Mouse (Mus musculus) ES-Bruce4 (cell line): ENCODE data around the gene Slc5a10. TPM values are rescaled to one million over a fixed set of nuclear protein-coding genes. Genes with fewer than 3 reads are reported as not detected.
A peak's percentile ranks its signal among the peaks of the same experiment; 100 is the strongest.

ENCODE experiments used
- H3K27ac ChIP-seq: 2 replicates; pipeline ENCODE4 v1.5.1; 2012; ENCODE audit warnings: low read length, inconsistent platforms; ENCODE audit not compliant: insufficient read depth
- H3K27me3 ChIP-seq: 2 replicates; pipeline ENCODE4 v1.6.1; 2012; ENCODE audit warnings: mild to moderate bottlenecking, low read length, inconsistent platforms; ENCODE audit not compliant: control insufficient read depth, poor library complexity, insufficient read depth, severe bottlenecking
- H3K36me3 ChIP-seq: 2 replicates; pipeline ENCODE4 v1.6.1; 2012; ENCODE audit warnings: inconsistent platforms, mild to moderate bottlenecking, low read length, moderate library complexity; ENCODE audit not compliant: control insufficient read depth, poor library complexity, insufficient read depth, severe bottlenecking
- H3K4me1 ChIP-seq: one replicate; pipeline ENCODE4 v1.8.1; 2011; ENCODE audit warnings: low read length; ENCODE audit not compliant: control insufficient read depth, insufficient read depth
- H3K4me3 ChIP-seq: 2 replicates; pipeline ENCODE4 v1.5.1; 2011; ENCODE audit warnings: low read depth, mild to moderate bottlenecking, low read length
- H3K9ac ChIP-seq: 2 replicates; pipeline ENCODE4 v1.6.1; 2012; ENCODE audit warnings: low read depth, mild to moderate bottlenecking, inconsistent platforms; ENCODE audit not compliant: poor library complexity, severe bottlenecking
- H3K9me3 ChIP-seq: replicated peaks from 2 replicates; pipeline ENCODE4 v1.6.1; 2012; ENCODE audit warnings: mild to moderate bottlenecking, low read length, inconsistent platforms; ENCODE audit not compliant: control insufficient read depth, poor library complexity, insufficient read depth, severe bottlenecking
- CTCF ChIP-seq: IDR thresholded peaks from one replicate; pipeline ENCODE4 v1.8.1; 2011; ENCODE audit warnings: low read depth, low read length
- EP300 ChIP-seq: IDR thresholded peaks from 2 replicates; pipeline ENCODE4 v1.6.1; 2011; ENCODE audit warnings: low read depth, low read length; ENCODE audit not compliant: insufficient read depth
- POLR2A ChIP-seq: IDR thresholded peaks from one replicate; pipeline ENCODE4 v1.8.1; 2011; ENCODE audit warnings: low read length; ENCODE audit not compliant: insufficient read depth
- polyA plus RNA-seq: library from polyadenylated mRNA; stranded (reverse); fragments of >200 nt; gene quantifications from 2 replicates; pipeline ENCODE4 v1.2.4, GENCODE M21; 2011; ENCODE audit warnings: low read depth; ENCODE audit not compliant: missing spikeins, insufficient read depth, insufficient read length

Slc5a10 gene
- polyA plus RNA-seq, 1 experiment: not detected

GRCm38 (mm10) chr11:61677709-61678108, 42.9 kb downstream of the Slc5a10 start:
- Histone ChIP-seq H3K27ac (no peak overlapping the region), H3K27me3 (no peaks in the 10 kb centered on the region), H3K36me3 (no peaks in the 10 kb centered on the region), H3K9me3 (no peaks in the 10 kb centered on the region), H3K4me3 (no peak overlapping the region), H3K4me1 (peaks cover 9% of the 10 kb centered on the region), H3K9ac (no peak overlapping the region)
- TF ChIP-seq EP300 (no peak), CTCF (no peak), POLR2A (no peak)

DNA sequence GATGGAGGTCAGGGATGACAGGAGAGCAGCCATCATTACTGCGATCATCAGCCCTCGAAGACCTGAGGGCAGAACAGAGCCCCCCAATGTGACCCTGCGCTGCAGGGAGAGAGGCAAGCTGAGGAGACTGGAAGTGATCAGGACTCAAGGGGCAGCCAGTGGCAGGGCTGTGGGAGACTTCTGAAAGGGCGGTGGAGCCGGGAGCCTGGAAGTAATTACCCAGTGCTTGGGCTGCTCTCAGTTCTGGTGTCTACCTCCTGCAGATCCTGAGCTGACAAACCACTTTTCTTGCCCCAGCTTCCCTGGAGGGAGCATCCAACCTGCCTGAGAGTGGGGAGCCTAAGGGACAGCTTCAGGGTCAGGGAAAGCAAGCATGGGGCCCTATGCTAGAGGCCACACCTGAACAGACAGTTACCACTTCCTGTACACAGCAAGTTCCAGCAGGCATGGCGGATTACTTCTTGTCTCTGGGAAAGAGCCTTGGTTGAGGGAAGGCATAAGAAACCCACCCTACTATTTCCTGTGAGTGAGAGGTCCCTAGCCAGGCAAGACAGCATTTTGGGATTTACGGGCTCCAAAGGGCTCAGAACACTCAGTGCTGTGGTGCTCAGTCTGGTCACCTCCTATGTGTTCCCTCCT, 44.3 kb downstream of the Slc5a10 start:
- H3K27me3 ChIP-seq: no peaks in the 10 kb centered on the region
- no peak overlapping the region for H3K4me3 ChIP-seq
- no peaks in the 10 kb centered on the region for H3K9me3 ChIP-seq
- TF ChIP-seq CTCF (no peak), EP300 (no peak), POLR2A (no peak)
- H3K27ac ChIP-seq: no peak overlapping the region
- 0 out of 2 replicates have a peak overlapping the region, but pooled peaks have one; percentile 49 for H3K9ac ChIP-seq
- peaks cover 9% of the 10 kb centered on the region for H3K4me1 ChIP-seq
- H3K36me3 ChIP-seq: no peaks in the 10 kb centered on the region

DNA sequence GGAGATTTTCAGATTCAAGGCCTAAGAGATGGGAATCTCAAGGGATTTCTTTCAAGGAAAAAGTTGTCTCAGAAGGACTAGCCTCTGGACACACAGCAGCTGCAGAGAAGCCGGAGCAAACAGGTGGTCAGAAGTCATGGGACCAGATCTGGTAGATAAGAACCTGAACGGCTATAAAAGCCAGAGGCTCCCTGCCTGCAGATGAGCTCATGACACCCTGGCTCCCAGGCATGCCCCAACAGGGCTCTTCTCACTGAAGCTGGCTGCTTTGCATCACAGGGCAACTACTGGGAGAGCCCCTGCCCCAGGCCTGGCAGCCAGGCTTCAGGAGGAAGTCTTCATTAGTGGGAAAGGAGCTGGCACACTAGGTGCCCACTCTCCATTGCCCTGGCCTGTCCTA, 45.3 kb downstream of the Slc5a10 start:
- no peaks in the 10 kb centered on the region for H3K27me3 ChIP-seq
- TF ChIP-seq CTCF (no peak), EP300 (no peak), POLR2A (no peak)

GRCm38 (mm10) chr11:61674839-61675159, 45.8 kb downstream of the Slc5a10 start:
- Histone ChIP-seq H3K4me3 (no peak overlapping the region), H3K27me3 (no peaks in the 10 kb centered on the region), H3K9ac (peak overlapping the region; percentile 49), H3K36me3 (no peaks in the 10 kb centered on the region), H3K27ac (peak overlapping the region; percentile 19; the same call in 1 of the 2 replicates), H3K4me1 (peaks cover 9% of the 10 kb centered on the region), H3K9me3 (no peaks in the 10 kb centered on the region)
- TF ChIP-seq POLR2A (no peak), EP300 (peak; percentile 57; the same call in 1 of the 2 replicates), CTCF (peak; percentile 54)

More for the DNA sequence above, 45.3 kb downstream of the Slc5a10 start:
- Histone ChIP-seq H3K9me3 (no peaks in the 10 kb centered on the region), H3K4me3 (no peak overlapping the region), H3K4me1 (peaks cover 9% of the 10 kb centered on the region), H3K9ac (peak overlapping the region; percentile 49), H3K36me3 (no peaks in the 10 kb centered on the region), H3K27ac (peak overlapping the region; percentile 30)

DNA sequence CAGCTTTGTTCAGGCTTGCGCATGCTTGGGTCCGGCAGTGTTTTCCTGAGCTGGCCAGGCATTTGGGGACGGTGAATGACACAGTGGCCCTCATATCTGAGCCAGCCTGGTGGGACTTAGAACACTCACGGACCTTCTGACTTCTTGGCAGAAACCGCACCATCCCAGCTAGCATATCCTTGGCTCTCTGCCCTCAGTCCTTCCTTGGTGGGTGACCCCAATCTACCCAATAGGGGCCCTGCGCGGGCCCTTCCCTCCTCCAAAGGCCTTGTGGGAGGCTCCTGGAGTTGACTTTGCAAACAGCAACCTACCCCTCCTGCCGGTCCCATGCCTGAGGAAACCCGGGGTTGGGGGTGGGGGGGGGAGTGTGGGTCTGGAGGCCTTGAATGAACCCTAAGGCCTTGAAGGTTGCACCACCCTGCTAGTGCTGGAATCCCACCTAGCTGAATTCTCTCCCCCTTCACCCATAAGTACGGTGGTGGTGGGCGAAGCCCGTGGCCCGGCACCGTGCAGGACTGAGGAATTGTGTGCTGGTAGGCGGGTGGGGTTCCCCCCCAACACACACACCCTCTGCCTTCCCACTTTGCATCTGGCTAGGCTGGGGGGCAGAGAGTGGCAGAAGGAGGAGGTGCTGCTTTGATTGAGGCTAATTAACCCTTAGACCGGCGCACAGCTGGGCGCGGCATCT, 46.3 kb downstream of the Slc5a10 start:
- Histone ChIP-seq H3K27ac (no peak overlapping the region), H3K4me1 (peaks cover 9% of the 10 kb centered on the region), H3K4me3 (no peak overlapping the region), H3K36me3 (no peaks in the 10 kb centered on the region), H3K27me3 (no peaks in the 10 kb centered on the region), H3K9me3 (no peaks in the 10 kb centered on the region), H3K9ac (no peak overlapping the region)
- TF ChIP-seq CTCF: no peak
- TF ChIP-seq EP300: no peak
- no peak for TF ChIP-seq POLR2A

- Histone ChIP-seq H3K9me3 (no peaks in the 10 kb centered on the region), H3K4me3 (no peak overlapping the region), H3K4me1 (peaks cover 9% of the 10 kb centered on the region), H3K27me3 (no peaks in the 10 kb centered on the region), H3K27ac (no peak overlapping the region), H3K36me3 (no peaks in the 10 kb centered on the region), H3K9ac (no peak overlapping the region)
- TF ChIP-seq CTCF (peak; percentile 68), POLR2A (no peak)
Observed at GRCm38 (mm10) chr11:61673686-61674085, 46.9 kb downstream of the Slc5a10 start.
